Mouse (Mus musculus): ENCODE measurements around the gene Rpl32. TPM values are rescaled to one million over a fixed set of nuclear protein-coding genes. Genes with fewer than 3 reads are reported as not detected.

Rpl32 gene
- polyA plus RNA-seq, 1 experiment from 2014 or later: 1,370 TPM

GRCm38 (mm10) chr6:115803541-115804382, 4.8 kb downstream of the Rpl32 start:
- WGBS: 39% methylated on average over 16 of the region's 16 CpGs
- Histone ChIP-seq H3K27me3 (replicated peaks; ENCODE audit: control insufficient read depth, insufficient read depth, low read length) (no peaks in the 10 kb centered on the region), H3K9me3 (ENCODE audit: control insufficient read depth) (no peaks in the 10 kb centered on the region), H3K4me1 (replicated peaks; ENCODE audit: control insufficient read depth, insufficient read depth, low read length) (peaks cover 7% of the 10 kb centered on the region; the same call in 1 of the 2 replicates), H3K27ac (ENCODE audit: low read depth, low read length) (no peak overlapping the region), H3K4me2 (replicated peaks; ENCODE audit: low read depth) (no peak overlapping the region), H3K9ac (ENCODE audit: low read depth, low read length) (no peak overlapping the region), H3K4me3 (ENCODE audit: low read depth, low read length) (no peak overlapping the region), H3K36me3 (ENCODE audit: control insufficient read depth, insufficient read depth) (peaks cover 50% of the 10 kb centered on the region)
- ATAC-seq: peak; percentile 46
- TF ChIP-seq CTCF (IDR thresholded peaks at IDR 0.05; ENCODE audit: low read depth): peak; percentile 83

GRCm38 (mm10) chr6:115801811-115802210, 6.7 kb downstream of the Rpl32 start:
- no peak overlapping the region for H3K9ac ChIP-seq (ENCODE audit: low read depth, low read length)
- peaks cover 5% of the 10 kb centered on the region; the same call in 1 of the 2 replicates for H3K4me1 ChIP-seq (replicated peaks; ENCODE audit: control insufficient read depth, insufficient read depth, low read length)
- H3K27me3 ChIP-seq (replicated peaks; ENCODE audit: control insufficient read depth, insufficient read depth, low read length): no peaks in the 10 kb centered on the region
- no peak overlapping the region for H3K4me2 ChIP-seq (replicated peaks; ENCODE audit: low read depth)
- no peak for TF ChIP-seq CTCF (IDR thresholded peaks at IDR 0.05; ENCODE audit: low read depth)
- WGBS: 85% methylated on average over 3 of the region's 3 CpGs
- H3K36me3 ChIP-seq (ENCODE audit: control insufficient read depth, insufficient read depth): peaks cover 56% of the 10 kb centered on the region
- no peak for ATAC-seq
- H3K4me3 ChIP-seq (ENCODE audit: low read depth, low read length): no peak overlapping the region
- no peaks in the 10 kb centered on the region for H3K9me3 ChIP-seq (ENCODE audit: control insufficient read depth)
- no peak overlapping the region for H3K27ac ChIP-seq (ENCODE audit: low read depth, low read length)

GRCm38 (mm10) chr6:115792691-115793215, 15.8 kb downstream of the Rpl32 start:
- H3K4me2 ChIP-seq (replicated peaks; ENCODE audit: low read depth): no peak overlapping the region
- no peaks in the 10 kb centered on the region for H3K4me1 ChIP-seq (replicated peaks; ENCODE audit: control insufficient read depth, insufficient read depth, low read length)
- no peak for ATAC-seq
- no peaks in the 10 kb centered on the region for H3K27me3 ChIP-seq (replicated peaks; ENCODE audit: control insufficient read depth, insufficient read depth, low read length)
- no peak overlapping the region for H3K4me3 ChIP-seq (ENCODE audit: low read depth, low read length)
- H3K36me3 ChIP-seq (ENCODE audit: control insufficient read depth, insufficient read depth): peaks cover 19% of the 10 kb centered on the region; the same call in 1 of the 2 replicates
- 87% methylated on average over 21 of the region's 21 CpGs for WGBS
- no peak overlapping the region for H3K27ac ChIP-seq (ENCODE audit: low read depth, low read length)
- H3K9ac ChIP-seq (ENCODE audit: low read depth, low read length): no peak overlapping the region
- TF ChIP-seq CTCF (IDR thresholded peaks at IDR 0.05; ENCODE audit: low read depth): no peak
- no peaks in the 10 kb centered on the region for H3K9me3 ChIP-seq (ENCODE audit: control insufficient read depth)

- H3K4me1 ChIP-seq (replicated peaks; ENCODE audit: control insufficient read depth, insufficient read depth, low read length): no peaks in the 10 kb centered on the region
- peak; percentile 36; the same call in 1 of the 2 replicates for ATAC-seq
- 82% methylated on average over 34 of the region's 34 CpGs for WGBS
- TF ChIP-seq CTCF (IDR thresholded peaks at IDR 0.05; ENCODE audit: low read depth): no peak
- no peaks in the 10 kb centered on the region for H3K9me3 ChIP-seq (ENCODE audit: control insufficient read depth)
- no peaks in the 10 kb centered on the region for H3K27me3 ChIP-seq (replicated peaks; ENCODE audit: control insufficient read depth, insufficient read depth, low read length)
- no peak overlapping the region for H3K9ac ChIP-seq (ENCODE audit: low read depth, low read length)
- no peak overlapping the region for H3K4me2 ChIP-seq (replicated peaks; ENCODE audit: low read depth)
- H3K36me3 ChIP-seq (ENCODE audit: control insufficient read depth, insufficient read depth): peaks cover 14% of the 10 kb centered on the region; the same call in 1 of the 2 replicates
- H3K4me3 ChIP-seq (ENCODE audit: low read depth, low read length): no peak overlapping the region
- H3K27ac ChIP-seq (ENCODE audit: low read depth, low read length): no peak overlapping the region
Observed at GRCm38 (mm10) chr6:115791842-115792686, 16.5 kb downstream of the Rpl32 start.

GRCm38 (mm10) chr6:115791016-115791415, 17.5 kb downstream of the Rpl32 start:
- H3K4me1 ChIP-seq (replicated peaks; ENCODE audit: control insufficient read depth, insufficient read depth, low read length): no peaks in the 10 kb centered on the region
- H3K4me2 ChIP-seq (replicated peaks; ENCODE audit: low read depth): no peak overlapping the region
- TF ChIP-seq CTCF (IDR thresholded peaks at IDR 0.05; ENCODE audit: low read depth): no peak
- no peaks in the 10 kb centered on the region for H3K27me3 ChIP-seq (replicated peaks; ENCODE audit: control insufficient read depth, insufficient read depth, low read length)
- 87% methylated on average over 10 of the region's 10 CpGs for WGBS
- no peak for ATAC-seq
- H3K9me3 ChIP-seq (ENCODE audit: control insufficient read depth): no peaks in the 10 kb centered on the region
- H3K9ac ChIP-seq (ENCODE audit: low read depth, low read length): no peak overlapping the region
- no peak overlapping the region for H3K4me3 ChIP-seq (ENCODE audit: low read depth, low read length)
- H3K36me3 ChIP-seq (ENCODE audit: control insufficient read depth, insufficient read depth): peaks cover 14% of the 10 kb centered on the region; the same call in 1 of the 2 replicates
- H3K27ac ChIP-seq (ENCODE audit: low read depth, low read length): no peak overlapping the region

- Histone ChIP-seq H3K4me1 (replicated peaks; ENCODE audit: control insufficient read depth, insufficient read depth, low read length) (no peaks in the 10 kb centered on the region), H3K27me3 (replicated peaks; ENCODE audit: control insufficient read depth, insufficient read depth, low read length) (no peaks in the 10 kb centered on the region), H3K27ac (ENCODE audit: low read depth, low read length) (no peak overlapping the region), H3K36me3 (ENCODE audit: control insufficient read depth, insufficient read depth) (peaks cover 24% of the 10 kb centered on the region), H3K4me2 (replicated peaks; ENCODE audit: low read depth) (no peak overlapping the region), H3K4me3 (ENCODE audit: low read depth, low read length) (no peak overlapping the region), H3K9me3 (ENCODE audit: control insufficient read depth) (no peaks in the 10 kb centered on the region), H3K9ac (ENCODE audit: low read depth, low read length) (no peak overlapping the region)
- ATAC-seq: no peak
- TF ChIP-seq CTCF (IDR thresholded peaks at IDR 0.05; ENCODE audit: low read depth): no peak
- WGBS: 92% methylated on average over 3 of the region's 3 CpGs
Observed at GRCm38 (mm10) chr6:115782781-115783180, 25.8 kb downstream of the Rpl32 start.
